Mouse (Mus musculus): ENCODE measurements at regions not wholly inside any gene's neighbourhood (a gene's known extent, or its start where the extent isn't known, plus 50 kb on each side); places are given as distances from the start of the nearest gene placed in this dataset.
A peak's percentile ranks its signal among the peaks of the same experiment; 100 is the strongest.

- peak; percentile 23 for DNase-seq
These were observed 375.4 kb upstream of the Jarid2 start for GRCm38 (mm10) chr13:44353899-44354298.

DNA sequence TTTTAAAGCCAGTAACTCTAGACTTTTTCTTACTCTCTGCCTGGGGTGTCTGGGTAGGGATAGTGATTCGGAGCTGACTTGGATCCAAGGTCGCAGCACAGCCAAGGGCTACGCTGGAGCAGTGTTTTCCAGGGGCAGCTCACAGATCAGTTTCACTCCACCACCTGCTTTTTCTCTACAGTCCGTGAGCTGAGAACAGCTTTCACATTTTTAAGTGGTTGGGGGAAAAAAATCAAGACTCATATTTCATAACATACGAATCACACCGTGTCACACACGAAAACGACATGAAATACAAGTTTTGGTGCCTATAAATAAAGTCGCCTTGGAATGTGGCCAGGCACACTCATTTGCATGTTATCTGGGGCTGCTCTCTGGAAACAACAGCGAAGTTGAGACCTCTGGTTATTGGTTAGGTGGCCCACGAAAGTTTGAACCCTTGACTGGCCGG is 373.5 kb upstream of the Jarid2 start:
- peak; percentile 59 for DNase-seq

DNA sequence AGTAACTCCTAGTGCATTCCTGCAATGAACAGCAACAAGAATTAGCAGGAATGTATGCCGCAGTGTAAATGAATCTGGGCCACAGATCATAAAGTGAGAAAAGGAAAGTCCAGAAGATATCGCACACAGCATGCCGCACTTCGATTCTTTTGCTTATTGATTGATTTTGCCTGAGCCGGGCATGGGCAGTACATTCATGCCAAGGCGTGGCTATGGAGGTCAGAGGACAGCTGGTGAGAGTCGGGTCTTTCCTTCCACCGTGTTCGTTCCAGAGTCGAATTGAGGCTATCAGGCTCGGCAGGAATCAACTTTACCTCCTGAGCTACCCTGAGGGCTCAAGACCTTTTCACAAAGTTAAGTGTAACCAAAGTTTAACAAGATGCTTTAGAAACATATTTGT is 372.3 kb upstream of the Jarid2 start:
- DNase-seq = no peak

- no peak for DNase-seq
These were observed 369.9 kb upstream of the Jarid2 start for GRCm38 (mm10) chr13:44359344-44359743.

GRCm38 (mm10) chr13:44360016-44360415 is 369.3 kb upstream of the Jarid2 start:
- no peak for DNase-seq

DNA sequence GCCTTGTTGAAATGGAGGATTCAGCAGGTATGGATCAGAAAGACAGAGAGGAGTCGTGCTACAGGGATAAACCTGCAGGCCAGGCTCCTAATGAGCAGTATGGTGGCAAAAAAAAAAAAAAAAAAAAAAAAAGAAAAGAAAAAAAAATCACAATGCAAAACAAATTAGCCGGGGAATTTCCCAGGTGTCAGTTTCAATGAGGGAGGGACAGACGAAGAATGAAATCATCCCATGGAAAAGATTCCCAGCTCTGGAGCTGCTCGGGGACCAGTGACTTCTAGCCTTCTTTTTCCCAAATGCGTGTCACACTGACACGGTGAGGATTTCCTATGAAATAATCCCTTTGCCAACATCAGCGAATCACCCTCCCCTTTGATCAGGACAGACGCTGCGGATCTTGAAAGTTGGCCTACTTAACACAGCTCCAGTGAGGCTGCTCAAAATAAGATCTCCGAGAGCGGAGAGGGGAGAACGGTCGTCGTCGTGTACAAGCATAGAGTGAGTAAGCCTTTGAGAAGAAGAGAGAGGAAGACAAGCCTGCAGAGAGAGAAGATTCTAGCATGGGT is 368.5 kb upstream of the Jarid2 start:
- no peak for DNase-seq

GRCm38 (mm10) chr13:44362293-44363005 is 366.8 kb upstream of the Jarid2 start:
- no peak for DNase-seq

GRCm38 (mm10) chr13:44363016-44363415 is 366.3 kb upstream of the Jarid2 start:
- no peak for DNase-seq

DNA sequence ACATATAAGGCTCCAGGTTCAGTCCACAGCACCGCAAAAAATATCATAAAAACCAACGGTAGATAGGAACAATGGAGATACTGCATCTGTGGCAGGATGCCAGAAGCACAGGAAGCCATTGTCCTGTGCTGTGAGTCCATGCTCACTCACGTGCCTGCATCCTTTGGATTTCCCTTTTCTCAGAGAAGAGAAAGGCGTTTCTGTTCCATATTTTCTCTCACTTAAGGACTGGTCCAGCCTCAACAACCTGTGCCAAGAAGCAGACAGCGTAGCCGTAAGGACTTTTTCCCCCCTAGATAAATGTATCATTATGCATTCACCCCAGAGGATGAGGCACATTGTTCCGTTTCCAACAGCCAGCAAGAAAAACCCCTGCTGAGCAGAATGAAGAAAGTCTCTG is 360.0 kb upstream of the Jarid2 start:
- DNase-seq = no peak

DNA sequence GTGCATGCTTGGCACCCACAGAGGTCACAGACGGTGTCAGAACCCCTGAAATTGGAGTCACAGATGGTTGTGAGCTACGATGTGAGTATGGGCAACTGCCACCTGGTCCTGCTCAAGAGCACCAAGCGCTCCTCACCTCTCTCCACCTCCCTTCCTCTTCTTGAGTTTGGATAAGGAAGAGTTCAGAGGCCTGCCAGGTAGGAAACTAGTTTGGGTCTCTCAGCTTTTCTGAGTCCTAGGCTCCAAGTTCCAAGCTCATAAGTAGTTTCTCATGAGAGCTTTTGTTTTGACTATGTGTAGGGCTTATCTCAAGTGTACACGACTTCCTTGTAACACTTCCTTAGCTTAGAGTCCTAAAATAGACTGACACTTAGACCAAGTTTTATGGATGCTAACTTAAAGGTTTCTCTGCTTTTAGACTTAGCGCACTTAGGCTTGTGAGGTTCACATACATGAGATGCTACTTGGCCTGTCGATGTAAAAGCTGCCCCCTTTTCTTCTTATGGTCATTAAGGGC is 356.9 kb upstream of the Jarid2 start:
- no peak for DNase-seq

DNA sequence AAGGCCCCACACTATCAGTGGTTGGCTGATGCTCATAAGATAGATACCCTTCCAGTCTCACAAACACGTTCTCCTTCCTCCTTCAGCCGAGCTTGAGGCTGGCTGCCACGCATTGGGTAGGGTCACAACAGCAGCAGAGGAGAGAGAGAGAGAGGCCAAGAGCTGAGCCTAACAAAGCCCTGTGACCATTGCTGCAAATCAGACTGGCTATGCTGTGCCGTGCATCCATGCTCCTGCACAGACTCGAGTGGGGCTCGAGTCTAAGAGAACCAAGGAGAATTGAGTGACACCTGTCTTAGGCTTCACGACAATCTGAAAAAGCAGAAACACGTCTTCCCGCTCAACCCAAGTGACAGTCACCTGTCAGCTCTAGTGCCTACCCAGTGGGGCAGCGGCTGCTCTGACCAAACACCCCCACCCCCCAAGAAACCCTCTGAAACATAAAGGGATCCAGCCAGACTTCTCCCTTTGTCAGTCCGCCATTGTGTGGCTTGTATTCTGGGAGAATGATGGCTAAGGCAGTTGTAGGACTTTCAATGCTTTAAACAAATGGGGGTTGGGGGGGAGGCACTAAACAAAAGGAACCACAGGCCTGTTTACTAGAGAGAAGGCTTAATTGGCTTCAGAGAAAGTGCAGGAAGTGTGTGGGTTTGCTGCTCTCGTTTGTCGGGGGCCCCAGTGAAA is 353.7 kb upstream of the Jarid2 start:
- no peak for DNase-seq

- no peak for DNase-seq
These were observed 353.1 kb upstream of the Jarid2 start for GRCm38 (mm10) chr13:44376160-44376488.

DNA sequence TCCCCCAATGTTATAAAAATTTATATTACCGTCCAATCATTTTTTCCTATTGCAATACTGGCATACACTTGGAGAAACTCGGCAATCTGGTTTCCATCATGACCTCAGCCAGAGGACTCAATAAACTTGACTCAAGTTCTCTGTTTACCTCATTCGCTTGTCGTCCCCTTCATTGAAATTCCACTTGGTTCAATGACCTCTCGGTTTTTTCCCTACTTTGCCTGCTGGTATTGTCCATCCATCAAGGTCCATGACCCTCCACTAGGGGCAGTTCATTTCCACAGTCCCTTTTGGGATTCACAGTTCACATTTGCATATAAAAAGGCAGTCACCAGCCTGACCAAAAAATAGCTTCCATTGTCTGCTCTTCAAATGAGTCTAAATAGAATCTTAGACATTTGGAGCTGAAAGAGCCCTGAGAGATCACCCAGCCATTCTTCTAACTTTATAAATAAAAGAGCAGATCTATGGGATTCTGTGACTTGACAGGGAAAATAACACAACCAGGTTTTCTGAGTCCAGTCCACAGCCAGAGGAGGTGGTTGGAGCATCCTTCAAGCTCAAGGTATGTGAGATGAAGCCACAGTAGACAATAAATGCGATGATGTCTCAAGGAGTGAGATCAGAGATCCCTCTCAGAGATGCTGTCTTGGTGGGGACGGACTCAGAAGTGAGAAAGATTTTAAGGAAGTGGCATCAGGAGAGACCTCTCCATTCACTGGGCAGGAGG is 347.4 kb upstream of the Jarid2 start:
- no peak for DNase-seq

- DNase-seq = no peak
These were observed 346.0 kb upstream of the Jarid2 start for GRCm38 (mm10) chr13:44383322-44383721.

- DNase-seq = no peak
These were observed 342.5 kb upstream of the Jarid2 start for GRCm38 (mm10) chr13:44386767-44387166.

- DNase-seq = no peak
These were observed 339.6 kb upstream of the Jarid2 start for GRCm38 (mm10) chr13:44389696-44390095.

DNA sequence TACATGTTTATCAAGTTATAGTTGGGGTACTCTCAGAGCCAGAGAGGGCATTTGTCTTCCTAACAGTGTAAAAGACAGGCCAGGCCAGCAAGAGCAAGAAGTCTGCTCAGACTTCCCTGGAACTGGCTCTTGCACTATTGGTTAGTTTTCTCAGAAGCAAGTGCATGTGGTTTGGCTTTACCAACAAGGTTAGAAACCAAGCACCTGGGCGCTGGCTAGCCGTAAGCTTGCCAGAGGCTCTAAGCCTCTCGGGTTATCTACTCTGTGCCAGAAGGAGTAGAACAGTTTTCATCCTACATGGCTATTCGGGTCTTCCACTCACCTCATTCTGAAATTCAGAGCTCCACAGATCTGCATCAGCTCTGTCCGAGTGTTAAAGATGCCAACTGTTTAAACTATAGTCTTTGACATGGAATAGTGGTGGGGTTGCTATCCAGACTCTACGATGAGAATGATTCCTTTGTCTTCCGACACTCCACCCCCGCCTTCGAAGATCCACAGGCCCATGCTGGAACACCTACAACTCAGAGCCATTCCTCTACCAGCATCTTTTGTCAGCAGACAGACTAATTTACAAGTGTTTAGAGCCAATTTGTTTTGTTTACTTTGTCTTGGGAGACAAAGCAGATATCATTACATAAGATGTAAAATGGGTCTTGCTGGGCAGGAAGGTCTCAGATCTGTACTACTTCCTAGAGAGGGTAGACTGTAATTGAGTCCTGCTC is 338.4 kb upstream of the Jarid2 start:
- no peak for DNase-seq

DNA sequence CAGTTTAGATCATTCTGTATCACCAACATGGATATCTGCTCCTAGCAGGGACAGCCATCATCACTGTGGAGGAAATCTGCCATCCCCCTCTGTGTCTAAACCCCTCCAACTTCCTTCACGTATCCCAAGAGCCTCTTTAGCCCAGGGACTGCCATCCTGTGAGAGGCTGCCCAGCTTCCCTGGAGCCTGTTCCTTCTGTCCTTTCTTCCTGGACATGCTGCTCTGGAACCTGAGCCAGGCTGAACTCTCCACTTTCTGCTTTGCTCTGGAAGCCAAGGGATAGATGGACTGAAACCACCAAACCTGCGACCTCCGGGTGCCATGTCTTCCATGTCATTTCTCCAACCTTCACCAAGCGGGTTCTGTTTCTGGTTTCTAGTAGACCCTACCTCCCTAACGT is 335.3 kb upstream of the Jarid2 start:
- DNase-seq = no peak

DNA sequence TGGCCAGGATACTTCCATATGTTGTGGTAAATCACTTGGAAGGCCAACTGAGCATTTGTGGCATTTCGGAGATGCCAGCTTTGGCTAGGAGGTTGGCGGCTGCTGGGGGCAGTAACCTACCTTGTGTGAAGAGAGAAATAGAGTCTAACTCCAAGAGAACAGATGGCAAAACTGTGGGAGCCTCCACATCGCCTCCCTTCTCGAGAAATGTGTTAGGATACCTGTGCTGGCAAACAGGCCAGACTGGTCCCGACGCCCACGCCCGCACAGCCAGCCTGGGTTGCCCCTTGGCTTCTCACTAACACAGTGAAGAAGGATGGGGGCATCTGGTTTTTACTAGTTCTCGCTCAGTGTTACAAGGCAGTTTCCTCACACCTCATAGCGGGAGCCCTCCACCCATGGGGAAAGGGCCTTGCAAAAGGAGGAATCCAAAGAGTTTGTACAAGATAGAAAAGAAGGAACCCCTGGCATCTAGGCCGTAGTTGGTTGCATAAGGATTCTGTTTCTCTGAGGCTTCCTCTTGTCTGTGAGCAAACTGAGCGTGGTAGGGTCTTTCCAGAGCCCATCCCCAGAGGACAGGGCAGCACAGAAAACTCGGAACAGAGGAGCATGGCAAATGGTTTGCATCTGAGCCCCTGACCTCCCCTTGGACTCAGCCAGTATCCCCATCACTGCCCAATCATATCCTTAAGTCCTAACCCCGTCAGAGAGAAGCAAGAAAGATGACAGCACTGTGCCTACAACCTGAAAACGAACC is 330.5 kb upstream of the Jarid2 start:
- no peak for DNase-seq

GRCm38 (mm10) chr13:44399370-44399685 is 329.9 kb upstream of the Jarid2 start:
- DNase-seq = no peak

DNA sequence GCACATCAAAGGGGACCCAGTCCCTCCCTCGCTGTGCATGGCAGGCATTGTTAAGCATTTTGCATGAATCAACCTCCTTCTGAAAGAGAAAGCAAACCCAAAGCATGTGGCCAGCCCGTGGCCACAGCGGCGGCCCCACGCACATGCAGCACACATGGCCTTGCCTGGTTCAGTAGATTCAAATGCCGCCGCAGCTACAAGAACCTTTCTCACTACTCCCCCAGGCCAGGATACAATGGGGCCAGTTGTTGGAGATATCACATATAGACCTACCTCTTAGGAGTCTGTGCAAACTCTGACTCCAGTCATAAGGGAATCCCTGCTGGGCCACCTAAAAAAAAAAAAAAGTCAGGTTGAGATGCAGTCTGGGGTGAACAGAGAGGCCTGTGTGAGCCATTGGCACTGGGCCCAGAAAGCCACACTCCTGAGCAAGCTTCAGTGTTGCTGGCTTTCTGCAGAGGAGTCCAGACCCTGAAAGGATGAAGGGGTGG is 329.4 kb upstream of the Jarid2 start:
- no peak for DNase-seq

Data from gastrocnemius, postnatal 10 days (tissue).